Mouse (Mus musculus): Measurements from ENCODE around the gene Spint3. TPM values are rescaled to one million over a fixed set of nuclear protein-coding genes. Genes with fewer than 3 reads are reported as not detected.
A peak's percentile ranks its signal among the peaks of the same experiment; 100 is the strongest.

Spint3 gene
- polyA plus RNA-seq, 1 experiment from 2014 or later: not detected

GRCm38 (mm10) chr2:164549963-164550894, 23.0 kb downstream of the Spint3 start:
- H3K4me3 ChIP-seq: no peak overlapping the region
- ATAC-seq (ENCODE audit: insufficient number of reproducible peaks, insufficient read depth, low FRiP score, low TSS enrichment, low read depth): no peak
- H3K36me3 ChIP-seq: no peaks in the 10 kb centered on the region
- 17% methylated on average over 10 of the region's 10 CpGs for WGBS
- no peaks in the 10 kb centered on the region for H3K9me3 ChIP-seq
- peak overlapping the region; percentile 12; the same call in 1 of the 2 replicates for H3K4me2 ChIP-seq
- peaks cover 8% of the 10 kb centered on the region for H3K4me1 ChIP-seq
- peak overlapping the region; percentile 54; the same call in 1 of the 2 replicates for H3K9ac ChIP-seq
- no peak overlapping the region for H3K27ac ChIP-seq
- no peaks in the 10 kb centered on the region for H3K27me3 ChIP-seq

DNA sequence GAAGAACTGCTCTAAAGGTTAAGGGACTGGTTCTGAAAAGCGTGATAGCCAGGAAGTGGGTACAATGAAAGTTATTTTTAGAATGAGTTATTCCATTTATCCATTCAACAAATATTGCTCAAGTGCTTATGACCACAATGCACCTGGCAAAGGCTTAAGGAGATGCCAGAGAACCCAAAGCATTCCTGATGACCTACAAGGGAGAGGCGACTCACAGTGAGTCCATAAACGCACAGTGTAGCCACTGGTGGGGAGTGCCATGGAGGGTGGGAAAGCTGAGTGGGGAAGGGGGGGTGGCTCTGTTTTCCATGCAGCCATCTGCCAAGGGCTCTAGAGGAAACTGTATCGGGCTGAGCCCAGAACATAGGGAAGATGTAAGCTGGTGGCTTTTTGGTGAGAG, 23.9 kb downstream of the Spint3 start:
- 49% methylated on average over 4 of the region's 4 CpGs for WGBS
- no peak overlapping the region for H3K27ac ChIP-seq
- H3K9ac ChIP-seq: no peak overlapping the region
- H3K4me3 ChIP-seq: no peak overlapping the region
- no peaks in the 10 kb centered on the region for H3K9me3 ChIP-seq
- no peak overlapping the region for H3K4me2 ChIP-seq
- no peak for ATAC-seq (ENCODE audit: insufficient number of reproducible peaks, insufficient read depth, low FRiP score, low TSS enrichment, low read depth)
- peaks cover 12% of the 10 kb centered on the region for H3K4me1 ChIP-seq
- no peaks in the 10 kb centered on the region for H3K27me3 ChIP-seq
- H3K36me3 ChIP-seq: no peaks in the 10 kb centered on the region

DNA sequence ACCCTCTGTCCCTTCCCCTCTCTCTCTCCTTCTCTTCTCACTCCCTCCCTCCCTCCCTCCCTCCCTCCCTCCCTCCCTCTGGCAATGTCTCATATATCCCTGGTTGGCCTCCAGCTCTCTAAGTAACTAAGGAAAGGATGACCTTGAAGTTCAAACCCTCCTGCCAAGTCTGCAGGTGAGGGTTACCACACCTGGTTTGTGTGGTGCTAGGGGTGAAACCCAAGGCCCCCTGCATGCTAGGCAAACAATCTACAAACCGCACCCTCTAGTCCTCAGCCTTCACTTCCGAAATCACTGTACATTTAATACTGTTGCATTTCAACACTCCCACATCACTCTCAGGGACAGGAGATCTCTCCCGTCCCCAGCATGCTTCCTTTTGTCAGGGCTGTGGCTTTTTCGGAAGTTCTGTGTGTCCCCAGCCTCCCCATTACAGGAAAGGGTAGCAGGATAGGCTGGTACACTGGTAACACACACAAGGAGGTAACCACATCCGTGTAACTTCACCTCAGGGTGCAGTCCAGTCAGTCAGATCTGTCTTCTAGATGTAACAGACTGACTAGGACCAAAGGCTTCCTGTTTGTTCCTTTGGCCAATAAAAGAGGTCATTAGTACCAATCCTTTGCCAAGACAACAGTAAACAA, 28.7 kb downstream of the Spint3 start:
- ATAC-seq (ENCODE audit: insufficient number of reproducible peaks, insufficient read depth, low FRiP score, low TSS enrichment, low read depth): no peak
- no peak overlapping the region for H3K27ac ChIP-seq
- H3K9ac ChIP-seq: no peak overlapping the region
- H3K36me3 ChIP-seq: no peaks in the 10 kb centered on the region
- H3K4me3 ChIP-seq: no peak overlapping the region
- H3K27me3 ChIP-seq: no peaks in the 10 kb centered on the region
- 38% methylated on average over 5 of the region's 5 CpGs for WGBS
- no peak overlapping the region for H3K4me2 ChIP-seq
- peaks cover 16% of the 10 kb centered on the region for H3K4me1 ChIP-seq
- 0 out of 2 replicates have a peak, but pooled peaks cover 2% of the 10 kb centered on the region for H3K9me3 ChIP-seq

DNA sequence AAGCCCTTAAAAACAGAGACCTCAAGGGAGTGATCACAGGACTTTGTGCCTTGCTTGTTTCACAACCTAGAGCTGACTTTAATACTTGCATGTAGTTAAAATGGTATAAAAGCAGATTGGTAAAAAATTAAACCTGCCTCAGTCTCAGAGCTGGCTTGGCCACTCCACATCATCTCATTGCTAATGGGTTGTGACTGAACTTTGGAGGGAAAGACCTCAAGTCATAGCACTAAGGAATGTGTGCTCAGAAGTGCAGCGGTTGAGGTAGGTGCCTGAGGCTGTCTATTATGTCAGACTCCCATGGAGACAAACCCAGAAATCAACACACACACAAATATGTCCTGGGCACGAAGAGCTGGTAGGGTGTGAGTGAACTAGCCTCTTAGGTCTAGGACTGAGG, 29.5 kb downstream of the Spint3 start:
- Histone ChIP-seq H3K9me3 (0 out of 2 replicates have a peak, but pooled peaks cover 2% of the 10 kb centered on the region), H3K4me2 (no peak overlapping the region), H3K4me3 (no peak overlapping the region), H3K4me1 (peaks cover 16% of the 10 kb centered on the region), H3K36me3 (no peaks in the 10 kb centered on the region), H3K27ac (no peak overlapping the region), H3K9ac (no peak overlapping the region), H3K27me3 (no peaks in the 10 kb centered on the region)
- ATAC-seq (ENCODE audit: insufficient number of reproducible peaks, insufficient read depth, low FRiP score, low TSS enrichment, low read depth): no peak
- 46% methylated on average over 2 of the region's 2 CpGs for WGBS

DNA sequence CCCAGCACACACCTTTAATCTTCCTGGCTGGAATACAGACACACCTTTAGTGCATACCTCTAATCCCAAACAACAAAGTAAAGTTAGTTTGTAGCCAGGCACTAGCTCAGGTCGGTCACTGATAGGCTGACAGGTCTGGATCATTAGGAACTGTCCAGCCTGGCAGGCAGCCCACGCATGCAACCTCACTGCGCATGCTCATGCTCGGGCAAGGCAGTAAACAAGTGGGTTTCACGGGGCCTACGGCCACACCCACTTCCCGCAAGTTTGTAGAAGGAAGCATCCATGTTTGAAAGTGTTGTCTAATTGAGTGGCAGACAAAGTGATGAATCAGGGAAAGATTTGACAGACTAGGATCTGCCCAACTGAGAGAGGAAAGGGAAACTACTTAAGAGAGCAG, 30.7 kb downstream of the Spint3 start:
- Histone ChIP-seq H3K9me3 (0 out of 2 replicates have a peak, but pooled peaks cover 2% of the 10 kb centered on the region), H3K4me1 (peaks cover 16% of the 10 kb centered on the region), H3K9ac (no peak overlapping the region), H3K27ac (no peak overlapping the region), H3K4me3 (no peak overlapping the region), H3K27me3 (no peaks in the 10 kb centered on the region), H3K36me3 (no peaks in the 10 kb centered on the region), H3K4me2 (no peak overlapping the region)
- ATAC-seq (ENCODE audit: insufficient number of reproducible peaks, insufficient read depth, low FRiP score, low TSS enrichment, low read depth): no peak
- WGBS: 90% methylated on average over 7 of the region's 7 CpGs

GRCm38 (mm10) chr2:164542132-164542531, 31.1 kb downstream of the Spint3 start:
- peaks cover 16% of the 10 kb centered on the region for H3K4me1 ChIP-seq
- H3K27ac ChIP-seq: no peak overlapping the region
- H3K36me3 ChIP-seq: no peaks in the 10 kb centered on the region
- H3K9ac ChIP-seq: no peak overlapping the region
- H3K4me3 ChIP-seq: no peak overlapping the region
- ATAC-seq (ENCODE audit: insufficient number of reproducible peaks, insufficient read depth, low FRiP score, low TSS enrichment, low read depth): no peak
- H3K9me3 ChIP-seq: 0 out of 2 replicates have a peak, but pooled peaks cover 2% of the 10 kb centered on the region
- H3K4me2 ChIP-seq: no peak overlapping the region
- no peaks in the 10 kb centered on the region for H3K27me3 ChIP-seq
- WGBS: 79% methylated on average over 5 of the region's 5 CpGs

GRCm38 (mm10) chr2:164540652-164541427, 32.4 kb downstream of the Spint3 start:
- Histone ChIP-seq H3K4me3 (no peak overlapping the region), H3K9ac (no peak overlapping the region), H3K27ac (0 out of 2 replicates have a peak overlapping the region, but pooled peaks have one; percentile 1), H3K27me3 (no peaks in the 10 kb centered on the region), H3K36me3 (no peaks in the 10 kb centered on the region), H3K9me3 (0 out of 2 replicates have a peak, but pooled peaks cover 2% of the 10 kb centered on the region), H3K4me1 (peaks cover 16% of the 10 kb centered on the region), H3K4me2 (no peak overlapping the region)
- WGBS: 26% methylated on average over 8 of the region's 8 CpGs
- no peak for ATAC-seq (ENCODE audit: insufficient number of reproducible peaks, insufficient read depth, low FRiP score, low TSS enrichment, low read depth)

- H3K9ac ChIP-seq: no peak overlapping the region
- no peak overlapping the region for H3K4me2 ChIP-seq
- no peaks in the 10 kb centered on the region for H3K36me3 ChIP-seq
- no peak overlapping the region for H3K27ac ChIP-seq
- no peak overlapping the region for H3K4me3 ChIP-seq
- peaks cover 13% of the 10 kb centered on the region; the same call in 1 of the 2 replicates for H3K4me1 ChIP-seq
- WGBS: 77% methylated on average over 4 of the region's 4 CpGs
- no peak for ATAC-seq (ENCODE audit: insufficient number of reproducible peaks, insufficient read depth, low FRiP score, low TSS enrichment, low read depth)
- H3K9me3 ChIP-seq: no peaks in the 10 kb centered on the region
- H3K27me3 ChIP-seq: no peaks in the 10 kb centered on the region
Measured at GRCm38 (mm10) chr2:164537003-164537402, 36.3 kb downstream of the Spint3 start.

DNA sequence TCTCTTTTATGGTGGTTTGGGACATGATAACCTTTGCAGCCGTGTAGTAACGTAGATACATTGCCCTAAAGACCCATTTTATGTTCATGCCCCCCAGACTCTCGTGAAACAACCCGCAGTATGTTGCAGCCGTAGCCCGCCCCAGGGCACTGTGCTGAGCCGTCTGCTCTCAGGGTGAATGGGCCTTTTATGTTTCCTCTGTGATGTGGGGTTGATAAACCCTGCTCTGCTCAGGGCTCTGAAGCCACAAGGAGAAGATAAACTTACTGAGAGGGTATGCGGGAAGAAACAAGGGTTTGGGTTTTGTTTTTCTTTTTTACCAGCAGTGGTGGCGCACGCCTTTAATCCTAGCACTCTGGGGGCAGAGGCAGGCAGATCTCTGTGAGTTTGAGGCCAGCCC, 38.9 kb downstream of the Spint3 start:
- no peak overlapping the region for H3K4me3 ChIP-seq
- no peak for ATAC-seq (ENCODE audit: insufficient number of reproducible peaks, insufficient read depth, low FRiP score, low TSS enrichment, low read depth)
- H3K27me3 ChIP-seq: no peaks in the 10 kb centered on the region
- 50% methylated on average over 10 of the region's 10 CpGs for WGBS
- no peaks in the 10 kb centered on the region for H3K4me1 ChIP-seq
- H3K4me2 ChIP-seq: no peak overlapping the region
- H3K9me3 ChIP-seq: no peaks in the 10 kb centered on the region
- no peaks in the 10 kb centered on the region for H3K36me3 ChIP-seq
- no peak overlapping the region for H3K27ac ChIP-seq
- H3K9ac ChIP-seq: no peak overlapping the region

GRCm38 (mm10) chr2:164531169-164531568, 42.1 kb downstream of the Spint3 start:
- Histone ChIP-seq H3K36me3 (no peaks in the 10 kb centered on the region), H3K27ac (no peak overlapping the region), H3K9me3 (peaks cover 5% of the 10 kb centered on the region; the same call in 1 of the 2 replicates), H3K4me2 (no peak overlapping the region), H3K4me3 (no peak overlapping the region), H3K4me1 (no peaks in the 10 kb centered on the region), H3K9ac (no peak overlapping the region), H3K27me3 (no peaks in the 10 kb centered on the region)
- 2% methylated on average over 3 of the region's 3 CpGs for WGBS
- ATAC-seq (ENCODE audit: insufficient number of reproducible peaks, insufficient read depth, low FRiP score, low TSS enrichment, low read depth): no peak

DNA sequence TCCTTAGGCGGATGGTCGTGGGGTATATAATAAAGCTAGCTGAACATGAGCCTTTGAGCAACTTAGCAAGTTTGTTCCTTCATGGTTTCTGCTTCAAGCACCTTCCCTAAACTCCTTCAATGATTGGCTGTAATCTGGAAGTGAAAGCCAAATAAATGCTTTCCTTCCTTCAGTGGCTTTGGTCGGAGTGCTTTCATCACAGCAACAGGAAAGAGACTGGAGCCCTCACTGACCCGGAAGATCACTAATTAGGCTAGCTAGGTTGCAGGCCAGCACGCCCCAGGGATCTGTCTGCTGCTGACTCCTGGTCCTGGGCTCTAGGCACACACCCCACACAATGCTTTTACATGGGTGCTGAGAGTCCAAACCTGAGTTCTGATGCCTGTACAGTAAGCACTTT, 44.7 kb downstream of the Spint3 start:
- Histone ChIP-seq H3K9ac (no peak overlapping the region), H3K9me3 (peaks cover 11% of the 10 kb centered on the region; the same call in 1 of the 2 replicates), H3K4me2 (no peak overlapping the region), H3K4me3 (no peak overlapping the region), H3K4me1 (no peaks in the 10 kb centered on the region), H3K27me3 (no peaks in the 10 kb centered on the region), H3K36me3 (no peaks in the 10 kb centered on the region), H3K27ac (no peak overlapping the region)
- no peak for ATAC-seq (ENCODE audit: insufficient number of reproducible peaks, insufficient read depth, low FRiP score, low TSS enrichment, low read depth)
- 57% methylated on average over 5 of the region's 5 CpGs for WGBS
